Mouse (Mus musculus): ENCODE results near the gene Smc1a. TPM values are rescaled to one million over a fixed set of nuclear protein-coding genes. Genes with fewer than 3 reads are reported as not detected.

Gene Smc1a
- 116 and 117 TPM in 2 replicates for polyA plus RNA-seq (2014; fragmentation: Nextera tagmentation; extraction: Ambion mirVana)

DNA sequence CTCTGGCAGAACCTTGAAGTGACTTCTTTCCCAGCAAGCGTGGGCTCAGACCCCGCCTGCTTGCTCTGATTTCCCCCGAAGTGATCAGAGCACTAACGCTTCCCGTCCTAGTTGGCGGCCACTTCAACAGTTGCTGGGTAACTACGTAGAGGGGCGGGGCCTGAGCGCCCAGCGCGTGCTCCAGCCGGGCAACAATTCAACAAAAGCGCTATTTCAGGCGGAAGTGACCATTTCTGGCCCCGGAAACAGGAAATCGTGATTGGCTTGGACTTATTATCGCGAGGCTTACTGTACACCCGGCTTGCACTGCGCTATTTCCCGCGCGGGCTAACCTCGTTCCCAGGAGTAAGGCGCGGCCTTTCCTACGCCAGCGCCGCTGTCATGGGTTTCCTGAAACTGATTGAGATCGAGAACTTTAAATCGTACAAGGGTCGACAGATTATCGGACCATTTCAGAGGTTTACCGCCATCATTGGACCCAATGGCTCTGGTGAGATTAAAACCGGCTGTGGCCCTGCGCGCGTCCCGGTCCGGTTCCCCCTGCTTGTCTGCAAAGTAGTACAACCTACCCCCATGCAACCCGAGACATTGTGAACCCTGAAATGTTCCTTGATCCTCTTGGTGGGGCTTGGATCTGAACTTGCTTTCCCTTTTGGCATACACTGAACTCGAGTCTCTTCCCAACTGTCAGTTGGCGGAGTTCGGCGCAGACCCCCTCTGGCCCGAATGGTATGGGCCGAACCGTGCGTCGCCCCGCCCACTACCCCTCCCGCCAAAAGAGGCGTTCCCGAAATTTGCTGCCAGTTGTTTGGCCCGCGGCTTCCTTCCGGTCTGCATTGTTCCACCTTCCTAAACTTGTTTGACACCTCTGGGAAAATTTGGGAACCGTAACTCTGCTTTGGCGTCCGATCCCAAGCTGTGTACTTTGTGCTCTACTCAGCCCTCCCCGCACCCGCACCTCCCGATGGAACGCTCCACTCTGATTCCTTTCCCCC, at the start of gene Smc1a, which contains the start of gene Ribc1:
Gene Smc1a (plus strand): TSS at position 278 of the 995 bp plus-strand sequence.
Gene Ribc1 (minus strand): TSS at position 145 of the 995 bp plus-strand sequence.
- no peaks in the 10 kb centered on the region for H3K27me3 ChIP-seq (ENCODE audit: insufficient read depth, low read length)
- peak; percentile 97 for DNase-seq
- no peaks in the 10 kb centered on the region for H3K4me1 ChIP-seq (ENCODE audit: insufficient read depth)
- peak; percentile 99 for ATAC-seq (ENCODE audit: insufficient read depth)
- WGBS = 12% methylated on average over 64 of the region's 64 CpGs
- H3K9me3 ChIP-seq (ENCODE audit: low read depth, low read length) = no peaks in the 10 kb centered on the region
- H3K9ac ChIP-seq = peak within 1 kb of the TSS; percentile 65
- H3K4me3 ChIP-seq (ENCODE audit: low read depth, low read length) = peak within 1 kb of the TSS; percentile 50
- H3K36me3 ChIP-seq (ENCODE audit: insufficient read depth) = no peaks in the 10 kb centered on the region
- peak within 1 kb of the TSS; percentile 65 for H3K4me2 ChIP-seq
- no peak for TF ChIP-seq CTCF (IDR thresholded peaks at IDR 0.05; ENCODE audit: low read depth)
- peak within 1 kb of the TSS; percentile 93 for H3K27ac ChIP-seq (ENCODE audit: low read depth)

DNA sequence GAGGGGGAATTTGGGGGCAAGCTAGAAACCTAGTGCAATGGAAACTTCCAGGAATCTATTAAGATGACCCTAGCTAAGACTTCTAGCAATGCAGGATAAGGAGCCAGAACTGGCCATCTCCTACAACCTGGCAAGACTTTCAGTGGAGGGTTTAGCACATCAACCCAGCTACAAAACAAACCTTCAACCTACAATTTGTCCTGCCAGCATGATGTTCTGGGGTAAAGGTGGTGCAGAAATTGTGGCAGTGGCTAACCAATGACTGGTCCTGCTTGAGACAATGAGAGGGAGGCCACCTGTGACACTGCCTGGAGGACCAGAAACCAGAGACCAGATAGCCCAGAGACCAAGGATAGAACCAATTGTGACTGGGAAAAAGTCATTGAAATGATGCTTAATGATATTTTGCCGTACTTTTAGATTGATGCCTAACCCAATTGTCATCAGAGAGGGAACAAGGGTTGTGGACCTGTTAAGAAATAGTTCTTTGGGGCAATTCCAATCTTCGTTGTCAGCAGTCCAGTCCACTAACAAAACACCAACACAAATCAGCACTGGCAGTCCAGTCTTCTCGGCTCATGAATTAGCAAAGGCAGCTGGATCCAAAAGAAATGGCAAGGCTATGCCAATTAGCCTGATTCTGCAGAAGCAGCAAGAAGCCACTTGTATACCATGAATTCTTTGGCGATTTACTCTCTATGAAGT, 17.1 kb upstream of the Smc1a start:
- H3K4me1 ChIP-seq (ENCODE audit: insufficient read depth) = no peaks in the 10 kb centered on the region
- H3K4me2 ChIP-seq = no peak overlapping the region
- no peak for DNase-seq
- no peak for TF ChIP-seq CTCF (IDR thresholded peaks at IDR 0.05; ENCODE audit: low read depth)
- H3K36me3 ChIP-seq (ENCODE audit: insufficient read depth) = peaks cover 6% of the 10 kb centered on the region; the same call in 1 of the 2 replicates
- 0 out of 2 replicates have a peak, but pooled peaks cover 4% of the 10 kb centered on the region for H3K27me3 ChIP-seq (ENCODE audit: insufficient read depth, low read length)
- ATAC-seq (ENCODE audit: insufficient read depth) = no peak
- H3K9ac ChIP-seq = no peak overlapping the region
- no peak overlapping the region for H3K4me3 ChIP-seq (ENCODE audit: low read depth, low read length)
- H3K9me3 ChIP-seq (ENCODE audit: low read depth, low read length) = no peaks in the 10 kb centered on the region
- 75% methylated on average over 4 of the region's 4 CpGs for WGBS
- H3K27ac ChIP-seq (ENCODE audit: low read depth) = no peak overlapping the region

DNA sequence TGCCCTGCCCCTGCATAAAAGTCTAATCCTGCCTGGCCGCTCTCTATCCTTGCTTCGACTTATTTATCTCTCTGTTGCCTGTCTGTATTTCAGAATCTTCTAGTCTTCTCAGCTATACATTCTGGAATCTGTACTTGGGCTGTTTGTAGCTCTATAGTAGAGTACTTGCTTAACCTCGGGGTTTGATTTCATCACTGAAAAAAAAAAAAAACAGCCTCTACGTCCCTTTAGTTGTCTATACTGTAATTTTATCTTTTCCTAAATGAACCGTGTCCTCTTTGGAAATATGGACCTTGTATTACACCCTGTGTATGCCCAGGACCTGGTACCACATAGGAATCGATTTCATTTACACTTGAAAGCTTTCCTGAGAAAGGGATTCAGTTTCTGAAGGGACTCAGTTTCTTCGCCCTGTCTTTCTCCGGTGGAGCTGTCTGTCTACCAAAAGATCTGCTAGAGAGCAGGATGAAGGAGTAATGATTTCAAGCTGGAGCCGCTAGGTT, 15.0 kb upstream of the Smc1a start:
- peak overlapping the region; percentile 50 for H3K4me3 ChIP-seq (ENCODE audit: low read depth, low read length)
- H3K4me2 ChIP-seq = peak overlapping the region; percentile 63
- DNase-seq (peak; percentile 0), ATAC-seq (ENCODE audit: insufficient read depth) (peak; percentile 7; the same call in 1 of the 2 replicates)
- H3K36me3 ChIP-seq (ENCODE audit: insufficient read depth) = peaks cover 11% of the 10 kb centered on the region; the same call in 1 of the 2 replicates
- H3K9ac ChIP-seq = peak overlapping the region; percentile 54; the same call in 1 of the 2 replicates
- H3K27me3 ChIP-seq (ENCODE audit: insufficient read depth, low read length) = 0 out of 2 replicates have a peak, but pooled peaks cover 4% of the 10 kb centered on the region
- WGBS = 30% methylated on average over 9 of the region's 9 CpGs
- H3K9me3 ChIP-seq (ENCODE audit: low read depth, low read length) = no peaks in the 10 kb centered on the region
- no peak overlapping the region for H3K27ac ChIP-seq (ENCODE audit: low read depth)
- TF ChIP-seq CTCF (IDR thresholded peaks at IDR 0.05; ENCODE audit: low read depth) = no peak
- no peaks in the 10 kb centered on the region for H3K4me1 ChIP-seq (ENCODE audit: insufficient read depth)

DNA sequence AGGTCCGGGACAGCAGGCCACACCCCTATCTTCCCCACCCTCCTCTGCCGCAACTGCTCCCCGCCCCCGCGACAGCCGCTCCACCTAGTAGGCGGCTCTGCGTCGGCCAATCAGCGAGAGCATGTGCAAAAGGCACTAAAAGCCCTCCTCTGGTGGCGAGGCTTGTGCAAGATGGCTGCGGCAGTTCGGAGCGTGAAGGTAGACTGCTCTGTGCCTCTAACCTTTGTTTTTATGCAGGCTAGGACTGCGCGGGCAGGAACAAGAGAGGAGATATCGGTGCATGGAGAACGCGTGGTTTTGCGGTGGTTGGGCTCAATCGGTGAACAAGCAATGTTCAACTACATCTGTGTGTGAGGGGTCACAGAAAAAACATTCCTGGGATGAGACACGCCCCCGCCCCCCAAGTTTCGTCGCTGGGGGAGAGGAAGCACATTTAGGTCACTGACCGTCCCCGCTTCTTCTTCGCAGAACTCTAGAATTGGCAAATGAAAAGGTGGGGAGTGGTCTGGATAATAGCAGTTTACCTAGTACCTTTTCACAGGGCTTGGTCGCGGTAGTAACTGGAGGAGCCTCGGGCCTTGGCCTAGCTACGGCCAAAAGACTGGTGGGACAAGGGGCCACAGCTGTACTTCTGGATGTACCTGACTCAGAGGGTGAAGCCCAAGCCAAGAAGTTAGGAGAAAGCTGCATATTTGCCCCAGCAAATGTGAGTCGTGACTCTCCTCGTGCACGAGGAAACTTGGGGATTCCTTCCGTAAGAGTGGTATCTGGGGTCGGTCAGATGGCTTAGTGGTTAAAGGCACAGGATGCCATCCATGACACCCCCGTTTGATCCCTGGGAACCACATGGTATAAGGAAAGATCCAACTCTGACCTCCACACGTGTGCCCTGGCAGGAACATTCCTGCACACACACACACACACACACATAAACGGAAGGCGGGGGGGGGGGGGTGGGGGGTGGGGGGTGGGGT, 14.2 kb upstream of the Smc1a start, which contains the start of gene Hsd17b10:
Gene Hsd17b10 (plus strand): TSS at position 109 of the 974 bp plus-strand sequence.
- peak; percentile 88 for DNase-seq
- peak within 1 kb of the TSS; percentile 54 for H3K9ac ChIP-seq
- no peaks in the 10 kb centered on the region for H3K4me1 ChIP-seq (ENCODE audit: insufficient read depth)
- peaks cover 16% of the 10 kb centered on the region; the same call in 1 of the 2 replicates for H3K36me3 ChIP-seq (ENCODE audit: insufficient read depth)
- peaks cover 6% of the 10 kb centered on the region; the same call in 1 of the 2 replicates for H3K27me3 ChIP-seq (ENCODE audit: insufficient read depth, low read length)
- no peaks in the 10 kb centered on the region for H3K9me3 ChIP-seq (ENCODE audit: low read depth, low read length)
- H3K4me2 ChIP-seq = peak within 1 kb of the TSS; percentile 63
- peak within 1 kb of the TSS; percentile 50 for H3K4me3 ChIP-seq (ENCODE audit: low read depth, low read length)
- 9% methylated on average over 39 of the region's 41 CpGs for WGBS
- H3K27ac ChIP-seq (ENCODE audit: low read depth) = peak within 1 kb of the TSS; percentile 36; the same call in 1 of the 2 replicates
- peak; percentile 34; the same call in 1 of the 2 replicates for TF ChIP-seq CTCF (IDR thresholded peaks at IDR 0.05; ENCODE audit: low read depth)
- ATAC-seq (ENCODE audit: insufficient read depth) = peak; percentile 99

DNA sequence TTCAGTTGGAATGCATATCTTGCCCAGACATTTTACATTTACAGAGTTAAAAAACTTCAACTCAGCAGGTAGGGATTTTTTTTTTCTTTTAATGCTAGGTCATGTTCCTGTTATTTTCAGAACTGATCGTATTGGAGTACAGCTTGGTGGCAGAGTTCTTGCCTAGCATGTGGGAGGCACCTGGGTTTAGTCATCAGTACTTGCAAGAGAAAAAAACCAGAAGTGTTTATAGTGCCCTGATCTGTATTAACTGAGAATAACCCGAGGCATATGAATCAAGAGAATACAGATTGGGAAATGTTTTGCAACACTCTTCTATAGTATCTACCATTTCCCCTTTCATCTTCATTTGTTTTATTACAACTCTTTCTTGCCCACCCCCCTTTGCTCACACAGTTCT, 13.4 kb upstream of the Smc1a start:
- peaks cover 20% of the 10 kb centered on the region; the same call in 1 of the 2 replicates for H3K36me3 ChIP-seq (ENCODE audit: insufficient read depth)
- no peaks in the 10 kb centered on the region for H3K9me3 ChIP-seq (ENCODE audit: low read depth, low read length)
- H3K4me3 ChIP-seq (ENCODE audit: low read depth, low read length) = 0 out of 2 replicates have a peak overlapping the region, but pooled peaks have one; percentile 50
- TF ChIP-seq CTCF (IDR thresholded peaks at IDR 0.05; ENCODE audit: low read depth) = no peak
- no peak overlapping the region for H3K27ac ChIP-seq (ENCODE audit: low read depth)
- H3K9ac ChIP-seq = no peak overlapping the region
- no peak for DNase-seq
- H3K4me2 ChIP-seq = peak overlapping the region; percentile 63
- peaks cover 15% of the 10 kb centered on the region for H3K27me3 ChIP-seq (ENCODE audit: insufficient read depth, low read length)
- no peak for ATAC-seq (ENCODE audit: insufficient read depth)
- 63% methylated on average over 2 of the region's 2 CpGs for WGBS
- H3K4me1 ChIP-seq (ENCODE audit: insufficient read depth) = no peaks in the 10 kb centered on the region

Data from lung, embryonic 14.5 days (tissue).